Mouse (Mus musculus) brain, adult 2 months (tissue): ENCODE data around the gene Wbp1l.

ENCODE experiments used
- DNase-seq: peaks from one replicate; pipeline ENCODE4 v3.0.0; 2011; ENCODE audit warnings: low read depth, low spot score

Gene Wbp1l

GRCm38 (mm10) chr19:46701156-46701555 lies 102.3 kb downstream of the Wbp1l start:
- DNase-seq, result no peak

GRCm38 (mm10) chr19:46705779-46706495 lies 107.1 kb downstream of the Wbp1l start:
- DNase-seq, result peak; percentile 28

GRCm38 (mm10) chr19:46706540-46707295 lies 107.8 kb downstream of the Wbp1l start:
- no peak for DNase-seq
